Mouse (Mus musculus) ES-CJ7 (cell line): ENCODE data around the gene Gipc3.

Experiments
- DNase-seq: peaks from one replicate; pipeline ENCODE4 v3.0.0; 2011; ENCODE audit warnings: low read depth, low spot score

Gene Gipc3

DNA sequence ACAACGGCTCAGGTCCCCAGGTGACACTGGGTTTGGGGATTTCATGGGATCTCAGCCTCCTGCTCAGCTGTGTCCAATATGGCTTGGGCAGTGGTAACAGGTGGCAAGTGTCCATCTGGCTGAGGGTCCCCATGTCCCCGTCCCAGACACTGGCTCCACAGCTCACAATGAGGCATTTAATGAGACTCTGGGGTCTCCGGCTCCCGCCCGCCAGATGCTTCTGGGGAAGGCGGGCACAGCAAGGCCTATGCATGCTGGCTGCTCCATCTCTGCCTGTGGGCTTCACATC lies 24.1 kb upstream of the Gipc3 start:
- no peak for DNase-seq

DNA sequence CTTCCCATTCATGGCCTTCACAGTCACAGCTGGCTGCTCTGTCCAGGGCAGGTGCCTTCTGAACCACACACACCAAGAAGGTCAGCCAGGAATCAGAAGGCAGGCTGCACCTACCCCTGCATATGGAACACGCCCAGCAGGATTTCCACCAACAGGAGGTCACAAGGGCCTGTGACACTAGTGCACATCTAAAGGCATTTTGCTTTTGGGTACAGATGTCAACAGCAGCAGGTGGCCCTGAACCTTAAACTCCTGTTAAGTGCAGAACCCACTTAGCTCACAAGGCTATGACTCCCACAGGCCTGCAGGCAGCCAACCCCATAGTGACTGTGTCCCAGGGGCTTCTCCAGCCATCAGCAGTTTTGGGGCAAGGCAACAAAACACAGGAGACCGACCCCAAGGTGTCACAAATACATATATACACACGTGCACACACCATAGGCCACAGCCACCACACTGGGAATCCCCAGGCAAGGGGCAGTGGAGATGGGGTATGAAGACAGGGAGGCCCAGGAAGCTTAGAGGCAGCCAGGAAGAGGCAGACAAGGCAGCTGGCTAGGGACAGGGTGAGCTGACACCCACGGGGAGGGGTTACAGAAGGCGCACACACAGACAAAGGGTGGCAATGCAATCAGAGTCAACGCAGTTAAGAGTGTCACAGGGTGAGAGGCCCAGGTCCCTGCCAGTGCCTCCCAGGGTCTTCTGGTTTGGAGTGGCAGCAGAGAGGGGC lies 23.6 kb upstream of the Gipc3 start:
- no peak for DNase-seq

DNA sequence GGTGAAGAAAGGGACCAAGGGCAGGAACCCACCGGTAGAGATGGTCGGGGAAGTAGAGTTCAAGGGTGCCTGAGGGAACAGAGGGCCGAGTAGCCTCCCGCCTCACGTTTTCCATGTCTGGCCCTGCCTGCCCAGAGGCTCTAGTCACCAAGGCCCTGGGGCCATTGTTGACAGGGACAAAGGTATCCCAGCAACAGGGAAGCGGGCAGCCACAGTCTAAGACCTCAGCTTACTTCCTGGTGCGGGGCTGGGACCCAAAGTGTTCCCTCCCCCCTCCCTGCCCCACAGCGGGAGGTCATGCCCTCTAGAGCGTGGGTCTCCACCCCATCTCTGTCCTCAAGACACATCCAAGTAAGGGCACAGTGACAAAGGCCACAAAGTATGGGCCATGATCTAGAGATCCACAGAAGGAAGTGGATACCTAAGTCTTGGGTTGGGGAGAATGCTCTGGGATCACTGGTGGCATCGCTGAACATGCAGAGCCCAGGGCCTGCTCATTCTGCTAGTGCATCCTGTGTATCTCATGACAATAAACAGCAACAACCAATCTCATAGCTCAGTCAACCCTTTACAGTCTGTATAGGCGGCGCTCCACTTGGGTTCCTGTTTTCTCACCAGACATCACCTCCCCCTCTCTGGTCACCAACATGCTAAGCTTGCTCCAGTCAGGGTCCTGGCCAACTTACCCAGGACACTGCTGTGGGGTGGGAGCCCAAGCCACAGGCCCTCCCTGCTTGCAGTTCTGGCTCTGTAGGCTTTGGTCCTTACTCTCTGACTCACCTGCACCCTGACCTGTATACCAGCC lies 22.8 kb upstream of the Gipc3 start, which contains the start of gene 4930404N11Rik:
Gene 4930404N11Rik, minus strand, starts transcription at position 145 of the 805 bp plus-strand sequence.
- DNase-seq: peak; percentile 81

DNA sequence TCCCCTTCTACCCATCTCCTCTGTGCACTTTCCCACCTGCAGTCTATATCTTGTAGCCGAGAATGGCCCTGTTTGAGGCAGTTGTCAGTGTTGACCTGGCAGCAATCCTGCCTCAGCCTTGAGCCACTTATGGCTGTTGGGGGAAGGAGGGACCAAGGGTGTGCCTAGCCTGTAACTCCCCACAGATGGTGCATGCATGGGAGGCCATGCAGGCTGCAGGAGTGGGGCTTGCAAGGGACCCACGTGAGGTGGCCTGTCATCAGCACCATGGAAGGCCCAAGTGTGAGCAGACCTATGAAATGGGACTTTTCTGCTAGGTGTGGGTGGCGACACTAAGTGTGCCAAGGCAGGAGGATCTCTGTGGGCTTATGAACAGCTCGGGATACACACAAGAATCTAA lies 22.0 kb upstream of the Gipc3 start:
- no peak for DNase-seq

DNA sequence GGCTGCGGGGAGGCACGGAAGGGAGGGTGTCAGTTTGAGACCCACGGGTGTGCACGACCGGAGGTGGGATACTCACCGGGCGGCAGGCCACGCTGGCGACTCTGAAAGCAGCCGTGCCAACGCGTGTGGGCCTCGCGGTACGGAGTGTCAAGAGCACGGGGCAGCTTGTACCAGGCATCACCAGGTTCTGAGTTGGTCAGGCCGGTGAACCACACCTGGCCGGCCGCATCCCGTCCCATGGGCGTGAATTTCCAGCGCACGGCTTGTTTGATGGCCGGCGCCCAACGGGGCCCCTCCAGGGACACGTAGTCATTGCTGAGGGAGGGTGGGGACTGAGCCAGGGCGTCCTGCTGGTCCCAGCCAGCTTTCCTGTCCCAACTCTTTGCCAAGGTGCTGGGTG lies 21.6 kb upstream of the Gipc3 start:
- DNase-seq: no peak

DNA sequence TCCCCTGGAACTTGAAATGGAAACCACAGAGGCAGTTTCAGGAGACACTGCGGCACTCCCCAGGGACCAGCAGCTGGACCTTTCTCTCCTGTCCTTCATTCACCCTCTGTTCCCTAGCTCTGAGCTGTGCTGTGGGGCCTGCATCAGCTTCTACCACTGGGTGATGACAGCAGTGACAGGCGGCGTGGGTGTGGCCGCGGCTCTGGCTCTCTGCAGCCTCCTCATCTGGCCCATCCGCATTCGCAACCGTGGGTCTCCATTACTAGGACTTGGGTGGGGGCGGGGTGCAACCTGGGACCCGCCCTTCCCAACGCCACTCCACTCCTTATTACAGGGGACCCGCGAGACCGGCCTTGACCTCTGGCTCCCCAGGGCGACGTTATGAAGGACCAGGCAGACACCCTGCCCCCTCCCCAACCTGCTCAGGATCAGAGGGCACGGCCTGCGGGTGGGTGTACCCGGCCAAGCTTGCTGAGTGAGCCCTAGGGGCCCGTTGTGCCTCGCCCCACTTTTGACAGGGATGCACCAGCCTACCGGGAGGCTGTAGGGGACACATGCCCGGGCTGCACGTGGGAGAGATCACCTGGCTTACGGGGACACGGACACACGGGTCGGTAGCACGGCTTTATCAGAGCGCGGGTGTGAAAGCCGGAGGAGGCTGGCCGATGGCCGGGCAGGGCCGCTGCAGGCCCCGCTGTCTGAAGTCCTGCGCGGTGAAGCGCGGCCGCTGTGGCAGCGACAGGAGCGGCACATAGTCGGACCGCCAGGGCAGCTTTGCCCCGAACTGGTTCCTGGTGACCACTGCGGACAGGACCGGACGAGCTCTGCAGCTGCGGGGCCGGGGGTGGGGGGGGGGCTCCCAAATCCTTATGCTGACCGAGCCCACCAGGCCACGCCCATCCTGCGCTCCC lies 20.6 kb upstream of the Gipc3 start:
- DNase-seq: no peak

DNA sequence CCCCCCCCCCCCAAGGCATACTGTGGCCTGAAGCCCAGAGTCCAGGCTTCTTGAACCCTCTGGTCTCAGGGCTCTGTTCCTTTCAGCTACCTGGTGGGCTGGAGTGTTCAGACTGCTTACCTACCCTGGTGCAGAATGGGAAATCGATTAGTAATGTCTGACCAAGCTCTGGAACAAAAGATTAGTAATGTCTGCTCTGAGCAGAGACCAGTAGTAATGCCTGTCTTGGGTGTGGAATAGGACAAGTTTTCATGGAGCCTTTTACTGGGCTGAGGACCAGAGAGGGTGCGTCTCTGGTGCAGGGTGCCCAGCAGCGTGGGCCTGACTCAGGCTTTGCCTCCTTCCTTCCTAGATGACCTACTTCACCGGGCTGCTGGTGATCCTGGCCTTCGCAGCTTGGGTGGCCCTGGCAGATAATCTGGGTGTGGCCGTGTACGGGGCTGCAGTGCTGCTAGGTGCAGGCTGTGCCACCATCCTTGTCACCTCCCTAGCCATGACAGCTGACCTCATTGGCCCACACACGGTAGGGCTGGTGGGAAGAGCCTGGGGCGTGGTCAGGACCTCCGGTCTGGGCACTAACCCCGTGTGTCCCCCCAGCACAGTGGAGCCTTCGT lies 19.4 kb upstream of the Gipc3 start:
- peak; percentile 76 for DNase-seq

DNA sequence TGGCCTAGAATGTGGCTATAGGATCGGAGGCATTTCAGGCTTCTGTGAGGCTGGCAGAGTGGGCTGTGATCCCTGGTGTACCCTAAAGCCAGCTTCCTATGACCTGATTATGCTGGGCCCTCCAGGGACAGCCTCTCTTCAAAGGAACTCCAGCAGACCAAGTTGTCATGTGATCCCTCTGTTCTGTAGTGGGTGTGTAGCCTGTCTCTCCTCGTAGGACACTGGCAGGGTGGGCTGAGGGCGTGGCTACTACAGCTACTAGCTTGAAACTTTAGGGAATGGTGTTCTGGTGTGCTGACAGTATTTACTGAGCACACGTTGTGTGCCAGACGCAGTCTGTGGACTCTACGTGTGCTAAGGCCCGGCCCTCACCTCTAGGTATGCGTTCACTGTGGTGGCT lies 17.7 kb upstream of the Gipc3 start:
- no peak for DNase-seq

DNA sequence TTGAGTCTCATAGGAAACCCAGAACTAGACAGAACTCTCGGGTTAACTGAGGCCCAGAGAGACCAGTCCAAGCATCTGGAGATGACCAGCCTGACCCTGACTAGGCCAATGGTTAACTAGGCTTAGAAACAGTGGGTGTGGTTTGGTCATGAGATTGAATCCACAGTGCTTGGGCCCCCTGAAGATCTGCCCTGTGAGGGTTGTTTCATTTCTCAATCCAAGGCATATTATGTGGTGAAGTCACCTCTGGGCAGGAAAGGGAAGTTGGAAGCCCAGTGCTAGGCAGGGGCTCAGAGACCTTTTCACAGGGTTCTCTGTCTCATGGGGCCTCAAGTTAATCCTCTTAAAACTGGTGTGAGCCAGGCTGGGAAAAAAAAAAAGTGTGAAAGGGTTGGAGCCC lies 15.8 kb upstream of the Gipc3 start:
- DNase-seq: no peak

DNA sequence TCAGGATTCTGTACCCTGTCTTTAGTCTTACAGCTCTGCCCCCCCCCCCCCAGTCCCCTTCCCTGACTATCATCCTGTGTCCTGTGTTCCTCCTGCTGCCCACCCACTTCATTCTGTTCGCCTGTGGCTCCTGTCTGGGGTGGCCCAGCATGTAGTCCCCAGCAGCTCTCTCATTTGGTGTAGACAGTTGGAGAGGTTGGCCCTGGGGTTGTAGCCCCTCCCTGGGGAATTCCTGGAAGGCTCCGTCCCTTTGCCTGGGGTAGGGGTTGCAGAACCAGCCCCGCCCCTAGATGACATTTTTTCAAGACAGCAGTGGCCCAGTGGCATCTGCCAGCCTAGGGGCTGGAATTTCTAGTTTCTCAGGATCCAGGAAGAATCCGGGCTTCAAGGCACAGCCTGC lies 15.1 kb upstream of the Gipc3 start:
- no peak for DNase-seq

DNA sequence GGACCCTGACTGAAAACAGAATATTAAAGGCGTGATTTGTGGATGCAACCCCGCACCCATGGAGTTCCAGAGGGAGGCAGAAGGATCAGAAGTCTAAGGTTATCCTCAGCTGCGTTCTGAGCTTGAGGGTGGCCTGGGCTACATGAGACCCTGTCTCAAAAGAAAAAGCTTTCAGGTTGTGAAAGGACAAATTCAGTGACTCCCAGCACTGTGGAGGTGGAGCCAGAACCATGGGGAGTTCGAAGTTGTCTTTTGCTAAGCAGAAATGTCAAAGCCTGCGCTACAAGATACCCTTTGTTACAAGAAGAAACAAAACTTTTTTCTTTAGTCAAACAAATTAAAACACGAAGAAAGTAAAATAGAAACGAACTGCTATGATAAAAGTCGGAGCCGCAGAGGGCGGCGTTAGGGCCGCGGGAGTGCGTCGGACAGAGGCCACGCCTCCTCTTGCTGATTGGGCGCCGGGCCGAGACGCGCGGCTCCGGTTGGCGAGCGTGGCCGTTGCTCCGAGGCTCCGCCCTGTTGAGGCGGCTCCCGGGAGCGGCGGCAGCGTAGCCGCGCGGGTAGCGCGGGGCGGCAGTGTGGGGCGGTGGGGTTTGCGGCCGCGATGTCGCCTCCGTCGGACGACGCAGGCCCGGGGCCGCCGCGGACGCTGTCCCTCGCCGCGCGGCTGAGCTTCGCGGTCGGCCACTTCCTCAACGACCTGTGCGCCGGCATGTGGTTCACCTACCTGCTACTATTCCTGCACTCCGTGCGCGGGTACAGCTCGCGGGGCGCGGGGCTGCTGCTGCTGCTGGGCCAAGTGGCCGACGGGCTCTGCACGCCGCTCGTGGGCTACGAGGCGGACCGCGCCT lies 14.2 kb upstream of the Gipc3 start, which contains the start of gene Mfsd12:
Gene Mfsd12, plus strand, starts transcription at position 501 of the 854 bp plus-strand sequence.
- peak; percentile 81 for DNase-seq

DNA sequence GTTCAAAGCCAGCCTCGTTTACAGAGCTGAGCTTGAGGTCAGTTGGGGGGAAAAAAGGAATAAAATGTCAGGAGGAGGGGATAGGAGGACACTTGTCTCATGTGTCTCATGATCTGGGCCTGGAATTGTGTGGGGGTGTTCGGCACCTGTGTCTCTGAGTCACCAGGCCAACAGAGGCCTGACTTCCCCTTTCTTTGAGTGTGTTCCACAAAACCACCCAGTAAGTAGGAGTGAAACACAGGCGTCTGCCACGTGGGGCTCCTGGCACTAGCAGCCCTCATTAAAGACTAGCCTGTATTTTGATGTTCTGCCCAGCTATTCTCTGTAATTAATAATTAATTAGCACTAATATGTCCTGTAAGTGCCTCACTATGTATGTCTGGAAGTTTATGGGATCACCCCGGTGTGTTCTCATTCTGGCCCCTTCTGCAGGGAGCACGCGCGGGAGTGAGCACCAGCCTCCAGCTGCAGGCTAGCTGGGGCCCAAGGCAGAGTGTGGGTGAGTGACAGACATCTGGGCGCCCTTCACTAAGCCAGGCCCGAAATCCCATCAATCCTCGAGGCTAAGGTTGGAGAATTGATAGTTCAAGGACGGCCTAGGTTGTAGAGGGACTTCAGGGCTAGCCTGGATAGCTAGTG lies 13.4 kb upstream of the Gipc3 start:
- DNase-seq: no peak

DNA sequence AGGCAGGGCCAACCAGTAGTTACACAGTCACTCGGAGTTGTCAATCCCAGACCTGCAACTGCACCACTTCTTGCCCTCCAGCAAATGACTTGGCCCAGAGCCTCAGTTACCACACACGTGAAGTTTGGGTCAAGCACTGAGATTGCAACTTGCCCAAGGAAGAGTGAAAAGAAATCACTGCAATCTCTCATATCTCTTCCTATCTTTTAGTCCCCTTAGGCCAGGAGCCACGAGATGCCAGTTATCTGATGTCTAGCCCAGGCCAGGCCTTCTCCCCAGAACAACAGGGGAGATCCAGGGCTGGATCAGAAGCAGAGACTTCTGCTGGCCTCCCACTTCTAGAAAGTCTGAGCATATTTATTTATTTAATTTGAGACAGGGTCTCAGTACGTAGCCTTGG lies 12.5 kb upstream of the Gipc3 start:
- DNase-seq: no peak

DNA sequence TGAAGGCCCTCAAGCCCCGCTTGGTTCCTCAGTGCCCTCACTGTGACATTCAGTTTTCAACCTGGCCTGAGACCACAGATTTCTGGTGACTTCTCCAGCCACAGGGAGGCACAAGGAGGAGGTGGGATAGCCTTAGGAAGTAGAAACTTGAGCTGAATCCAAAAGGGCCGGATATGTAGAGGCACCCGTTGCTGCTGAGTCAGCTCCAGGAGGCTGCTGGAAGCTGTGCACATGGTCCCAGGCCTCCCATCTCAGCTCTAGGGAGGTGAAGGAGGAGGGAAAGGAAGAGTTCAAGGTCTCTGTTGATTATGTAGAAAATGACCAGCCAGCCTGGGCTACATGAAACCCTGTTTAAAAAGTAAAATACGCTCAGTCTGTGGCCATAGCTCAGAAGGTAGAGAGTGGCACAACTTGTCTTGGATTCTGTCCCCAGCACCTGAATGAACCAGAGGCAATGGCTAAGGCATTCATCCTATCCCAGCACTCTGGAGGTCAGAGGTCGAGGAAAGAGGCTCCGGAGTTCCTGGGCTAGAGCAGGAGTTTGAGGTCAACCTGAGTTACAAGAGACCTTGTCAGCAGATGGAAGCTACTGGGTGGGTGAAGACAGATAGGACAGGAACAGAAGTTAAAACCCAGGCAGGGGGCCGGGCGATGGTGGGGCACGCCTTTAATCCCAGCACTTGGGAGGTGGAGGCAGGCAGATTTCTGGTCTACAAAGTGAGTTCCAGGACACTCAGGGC lies 11.8 kb upstream of the Gipc3 start:
- peak; percentile 80 for DNase-seq

DNA sequence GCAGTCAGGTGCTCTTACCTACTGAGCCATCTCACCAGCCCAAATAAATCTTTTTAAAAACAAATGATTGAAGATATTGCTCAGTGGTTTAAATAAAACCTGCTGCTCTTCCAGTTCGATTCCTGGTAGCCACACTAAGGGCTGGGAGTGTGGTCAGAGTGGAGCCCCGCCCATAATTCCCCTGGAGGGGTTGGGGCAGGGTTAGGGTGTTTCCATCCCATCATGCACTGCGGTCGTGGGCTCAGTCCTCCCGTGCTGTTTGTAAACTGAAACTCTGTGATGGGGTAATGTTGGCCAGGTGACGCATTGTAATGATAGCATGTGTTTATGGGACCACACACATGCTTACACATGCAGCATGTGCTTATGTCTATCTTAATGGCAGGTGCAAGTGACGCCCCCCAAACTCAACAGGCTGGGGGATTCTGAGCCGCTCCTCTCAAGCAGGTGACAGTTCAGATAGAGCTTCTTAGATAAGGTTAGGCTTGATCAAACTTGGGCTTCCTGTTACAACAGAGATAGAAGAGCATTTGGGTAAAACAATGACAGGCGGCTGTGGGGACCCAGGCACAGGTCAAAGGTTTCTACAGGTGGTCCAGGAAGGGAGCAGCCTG lies 8.7 kb upstream of the Gipc3 start:
- peak; percentile 89 for DNase-seq

DNA sequence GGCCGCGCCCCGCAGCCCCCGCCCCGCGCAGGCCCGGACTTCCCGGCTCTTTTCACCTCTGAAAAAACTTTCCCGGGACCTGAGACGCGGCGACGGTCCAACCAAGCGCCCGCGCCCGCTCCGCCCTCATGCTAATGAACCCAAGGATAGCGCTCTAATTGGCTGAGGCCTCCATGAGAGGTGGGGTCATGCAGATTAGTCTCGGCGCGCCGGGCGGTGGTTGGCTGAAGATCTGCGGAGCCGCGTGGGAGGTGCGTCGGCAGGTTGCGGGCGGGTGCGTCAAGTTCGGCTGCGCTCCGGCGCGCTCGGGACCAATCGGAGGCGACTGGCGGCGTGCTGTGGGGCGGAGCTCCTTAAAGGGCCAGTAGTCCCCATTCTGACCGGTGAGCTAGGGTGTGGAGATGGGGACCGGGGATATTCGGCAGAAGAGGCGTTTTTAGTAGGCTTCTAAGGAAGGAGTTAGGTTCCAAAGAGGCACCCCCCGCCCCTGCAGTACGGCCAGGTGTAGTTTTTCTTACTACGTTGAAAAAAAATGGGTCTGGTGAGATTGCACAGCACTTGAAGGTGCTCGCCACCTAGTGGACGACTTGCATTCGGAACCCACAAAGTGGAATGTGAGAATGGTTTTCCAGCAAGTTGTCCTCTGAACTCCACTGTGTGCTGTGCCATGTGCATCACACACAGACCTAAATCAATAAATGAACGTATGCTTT lies 7.4 kb upstream of the Gipc3 start, which contains the start of gene Hmg20b:
Gene Hmg20b, minus strand, starts transcription at position 130 of the 713 bp plus-strand sequence.
- DNase-seq: peak; percentile 99

DNA sequence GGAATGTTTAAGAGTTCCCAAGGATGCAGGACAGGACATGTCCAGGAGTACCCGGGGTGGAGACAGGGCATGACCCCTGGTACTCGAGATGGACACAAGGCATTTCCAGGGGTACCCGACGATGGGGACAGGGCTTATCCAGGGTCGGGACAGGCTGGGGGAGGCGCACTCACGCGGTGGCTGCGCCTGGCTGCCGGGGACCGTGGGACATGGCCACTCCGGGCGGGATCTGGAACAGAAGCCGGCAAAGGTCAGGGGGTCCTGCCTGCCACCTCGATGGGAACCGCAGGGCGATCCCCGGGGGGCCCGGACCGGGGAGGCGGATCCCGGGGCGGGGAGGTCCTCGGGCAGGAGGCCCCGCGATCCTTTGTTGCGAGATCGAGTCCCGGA lies 6.9 kb upstream of the Gipc3 start:
- no peak for DNase-seq

DNA sequence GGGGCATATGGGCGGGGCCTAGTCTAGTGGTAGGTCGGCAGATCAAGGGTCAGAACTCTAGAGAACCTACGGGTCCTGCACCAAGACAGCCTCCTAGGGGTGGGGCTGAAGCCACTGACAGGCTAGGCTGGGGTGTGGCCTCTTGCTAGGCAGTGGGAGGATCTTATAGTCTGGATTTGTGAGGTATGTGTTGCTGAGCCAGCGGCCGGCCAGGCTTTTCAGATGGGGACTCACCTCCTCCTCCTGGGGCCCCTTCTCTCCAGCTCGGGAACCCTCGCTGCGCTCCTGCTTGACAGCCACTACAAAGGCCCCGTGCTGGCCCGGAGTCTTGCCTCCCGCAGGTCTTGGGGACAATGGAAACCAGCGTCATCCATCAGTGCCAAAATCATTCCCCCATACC lies 6.1 kb upstream of the Gipc3 start:
- peak; percentile 95 for DNase-seq
